Mouse (Mus musculus): Measurements from ENCODE around the gene Elp4. TPM values are rescaled to one million over a fixed set of nuclear protein-coding genes. Genes with fewer than 3 reads are reported as not detected.

The Elp4 gene
- polyA plus RNA-seq, 1 experiment from 2014 or later = 20.8 TPM

DNA sequence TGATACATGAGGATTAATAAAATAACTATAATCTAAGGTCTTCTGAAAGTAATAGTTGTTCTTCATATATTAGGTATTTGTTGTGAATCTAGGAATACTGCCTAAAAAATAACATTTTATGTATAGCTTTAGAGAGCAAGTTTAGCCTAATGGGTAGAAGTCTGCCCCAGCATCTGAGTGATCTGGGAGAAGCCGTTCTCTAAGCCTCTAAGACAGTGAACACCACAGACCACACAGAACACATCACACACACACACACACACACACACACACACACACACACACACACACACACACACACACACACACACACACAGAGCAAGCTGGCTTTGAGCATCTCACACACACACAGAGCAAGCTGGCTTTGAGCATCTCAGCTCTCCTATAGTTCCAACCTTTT, 123.6 kb downstream of the Elp4 start:
- Histone ChIP-seq H3K36me3 (ENCODE audit: control insufficient read depth, insufficient read depth) (no peaks in the 10 kb centered on the region), H3K9me3 (replicated peaks; ENCODE audit: control insufficient read depth, low read length) (no peaks in the 10 kb centered on the region), H3K27ac (ENCODE audit: low read length) (no peak overlapping the region), H3K4me1 (ENCODE audit: control insufficient read depth, insufficient read depth, low read length) (no peaks in the 10 kb centered on the region), H3K9ac (ENCODE audit: low read length) (no peak overlapping the region), H3K4me2 (ENCODE audit: low read depth, low read length) (no peak overlapping the region), H3K4me3 (ENCODE audit: low read length) (no peak overlapping the region), H3K27me3 (ENCODE audit: control insufficient read depth, insufficient read depth, low read length) (no peaks in the 10 kb centered on the region)
- WGBS = 93% methylated on average over 1 of the region's 1 CpGs
- ATAC-seq (replicated peaks; ENCODE audit: extremely low read depth, insufficient read depth, low FRiP score) = no peak

DNA sequence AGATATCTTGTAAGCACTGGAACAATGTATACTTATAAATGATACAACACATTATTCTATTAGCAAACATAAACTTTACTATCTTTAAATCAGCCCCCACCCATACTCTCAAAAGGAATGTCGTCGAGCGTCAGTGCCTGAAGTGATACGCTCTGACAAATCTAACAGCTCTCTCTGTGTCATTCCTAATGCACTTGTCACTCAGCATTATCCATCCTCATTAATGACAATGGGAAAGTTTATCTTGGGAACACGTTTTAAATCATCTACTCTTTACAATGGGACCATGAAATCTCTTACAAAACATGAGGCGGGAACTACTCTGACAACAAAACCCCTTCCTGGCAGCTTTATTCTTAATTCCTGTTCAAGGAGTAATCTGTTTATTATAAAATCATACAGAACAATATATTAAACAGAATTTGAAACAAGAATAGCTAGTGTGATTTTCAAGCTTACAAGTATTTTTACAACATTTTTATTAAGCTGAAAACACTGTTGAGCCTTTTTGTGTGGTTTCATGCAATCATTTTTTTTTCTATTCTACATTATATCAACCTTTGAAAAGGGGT, 125.0 kb downstream of the Elp4 start:
- Histone ChIP-seq H3K27ac (ENCODE audit: low read length) (no peak overlapping the region), H3K4me3 (ENCODE audit: low read length) (no peak overlapping the region), H3K4me1 (ENCODE audit: control insufficient read depth, insufficient read depth, low read length) (no peaks in the 10 kb centered on the region), H3K36me3 (ENCODE audit: control insufficient read depth, insufficient read depth) (no peaks in the 10 kb centered on the region), H3K9ac (ENCODE audit: low read length) (no peak overlapping the region), H3K9me3 (replicated peaks; ENCODE audit: control insufficient read depth, low read length) (no peaks in the 10 kb centered on the region), H3K27me3 (ENCODE audit: control insufficient read depth, insufficient read depth, low read length) (no peaks in the 10 kb centered on the region), H3K4me2 (ENCODE audit: low read depth, low read length) (no peak overlapping the region)
- 43% methylated on average over 6 of the region's 6 CpGs for WGBS
- ATAC-seq (replicated peaks; ENCODE audit: extremely low read depth, insufficient read depth, low FRiP score) = no peak

DNA sequence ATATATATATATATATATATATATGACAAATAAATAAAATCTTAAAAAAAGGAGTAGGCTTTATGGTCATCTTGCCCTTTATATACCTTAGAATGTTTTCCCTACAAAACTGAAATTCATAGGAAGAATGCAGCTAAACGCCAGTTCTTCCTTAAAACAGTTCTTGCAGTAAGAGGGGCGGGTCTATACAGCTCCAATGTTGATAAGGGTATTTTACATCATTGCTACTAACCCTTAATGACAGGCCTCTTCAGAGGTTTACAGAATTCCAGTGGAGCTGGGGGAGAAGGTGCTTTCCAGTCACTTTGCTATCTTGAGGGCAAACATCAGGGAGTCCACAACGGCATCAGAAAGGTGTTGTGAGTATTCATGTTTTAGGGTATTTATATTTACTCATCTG, 133.1 kb downstream of the Elp4 start:
- ATAC-seq (replicated peaks; ENCODE audit: extremely low read depth, insufficient read depth, low FRiP score) = no peak
- H3K36me3 ChIP-seq (ENCODE audit: control insufficient read depth, insufficient read depth) = peaks cover 3% of the 10 kb centered on the region; the same call in 1 of the 2 replicates
- 63% methylated on average over 3 of the region's 3 CpGs for WGBS
- H3K4me1 ChIP-seq (ENCODE audit: control insufficient read depth, insufficient read depth, low read length) = no peaks in the 10 kb centered on the region
- H3K27ac ChIP-seq (ENCODE audit: low read length) = no peak overlapping the region
- H3K4me3 ChIP-seq (ENCODE audit: low read length) = no peak overlapping the region
- H3K27me3 ChIP-seq (ENCODE audit: control insufficient read depth, insufficient read depth, low read length) = no peaks in the 10 kb centered on the region
- H3K9ac ChIP-seq (ENCODE audit: low read length) = no peak overlapping the region
- H3K9me3 ChIP-seq (replicated peaks; ENCODE audit: control insufficient read depth, low read length) = peaks cover 7% of the 10 kb centered on the region; the same call in 1 of the 2 replicates
- no peak overlapping the region for H3K4me2 ChIP-seq (ENCODE audit: low read depth, low read length)

GRCm38 (mm10) chr2:105769747-105770328, 134.5 kb downstream of the Elp4 start:
- Histone ChIP-seq H3K27ac (ENCODE audit: low read length) (no peak overlapping the region), H3K4me2 (ENCODE audit: low read depth, low read length) (no peak overlapping the region), H3K36me3 (ENCODE audit: control insufficient read depth, insufficient read depth) (peaks cover 3% of the 10 kb centered on the region; the same call in 1 of the 2 replicates), H3K9me3 (replicated peaks; ENCODE audit: control insufficient read depth, low read length) (peaks cover 7% of the 10 kb centered on the region; the same call in 1 of the 2 replicates), H3K4me1 (ENCODE audit: control insufficient read depth, insufficient read depth, low read length) (no peaks in the 10 kb centered on the region), H3K4me3 (ENCODE audit: low read length) (no peak overlapping the region), H3K9ac (ENCODE audit: low read length) (no peak overlapping the region), H3K27me3 (ENCODE audit: control insufficient read depth, insufficient read depth, low read length) (no peaks in the 10 kb centered on the region)
- no peak for ATAC-seq (replicated peaks; ENCODE audit: extremely low read depth, insufficient read depth, low FRiP score)
- 68% methylated on average over 4 of the region's 4 CpGs for WGBS

- H3K27ac ChIP-seq (ENCODE audit: low read length) = no peak overlapping the region
- H3K4me2 ChIP-seq (ENCODE audit: low read depth, low read length) = no peak overlapping the region
- no peak for ATAC-seq (replicated peaks; ENCODE audit: extremely low read depth, insufficient read depth, low FRiP score)
- H3K36me3 ChIP-seq (ENCODE audit: control insufficient read depth, insufficient read depth) = no peaks in the 10 kb centered on the region
- no peaks in the 10 kb centered on the region for H3K9me3 ChIP-seq (replicated peaks; ENCODE audit: control insufficient read depth, low read length)
- H3K27me3 ChIP-seq (ENCODE audit: control insufficient read depth, insufficient read depth, low read length) = no peaks in the 10 kb centered on the region
- no peak overlapping the region for H3K9ac ChIP-seq (ENCODE audit: low read length)
- WGBS = 57% methylated on average over 1 of the region's 1 CpGs
- H3K4me3 ChIP-seq (ENCODE audit: low read length) = no peak overlapping the region
- no peaks in the 10 kb centered on the region for H3K4me1 ChIP-seq (ENCODE audit: control insufficient read depth, insufficient read depth, low read length)
These were observed 150.9 kb downstream of the Elp4 start for GRCm38 (mm10) chr2:105753512-105753911.

DNA sequence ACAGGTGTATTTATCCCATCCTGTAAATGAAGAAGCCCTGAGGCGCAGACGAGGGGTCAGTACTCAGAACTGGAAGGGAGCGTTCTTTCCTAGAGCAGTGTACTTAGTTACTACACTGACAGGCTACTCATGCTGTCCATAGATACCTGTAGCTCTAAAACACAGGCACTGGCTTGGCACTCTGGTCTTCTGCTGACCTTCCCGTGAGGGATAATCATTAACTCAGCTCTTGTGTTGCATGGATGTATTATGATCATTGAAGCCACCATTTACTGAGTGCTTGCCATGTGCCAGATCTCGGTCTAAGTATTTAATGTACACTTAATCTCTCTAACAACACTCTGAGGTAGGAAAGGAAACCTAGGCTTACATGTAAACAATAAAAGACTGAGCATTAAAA, 155.3 kb downstream of the Elp4 start:
- Histone ChIP-seq H3K4me1 (ENCODE audit: control insufficient read depth, insufficient read depth, low read length) (no peaks in the 10 kb centered on the region), H3K4me3 (ENCODE audit: low read length) (no peak overlapping the region), H3K27me3 (ENCODE audit: control insufficient read depth, insufficient read depth, low read length) (no peaks in the 10 kb centered on the region), H3K9me3 (replicated peaks; ENCODE audit: control insufficient read depth, low read length) (0 out of 2 replicates have a peak, but pooled peaks cover 4% of the 10 kb centered on the region), H3K36me3 (ENCODE audit: control insufficient read depth, insufficient read depth) (no peaks in the 10 kb centered on the region), H3K27ac (ENCODE audit: low read length) (no peak overlapping the region), H3K9ac (ENCODE audit: low read length) (no peak overlapping the region), H3K4me2 (ENCODE audit: low read depth, low read length) (no peak overlapping the region)
- 82% methylated on average over 5 of the region's 5 CpGs for WGBS
- no peak for ATAC-seq (replicated peaks; ENCODE audit: extremely low read depth, insufficient read depth, low FRiP score)

DNA sequence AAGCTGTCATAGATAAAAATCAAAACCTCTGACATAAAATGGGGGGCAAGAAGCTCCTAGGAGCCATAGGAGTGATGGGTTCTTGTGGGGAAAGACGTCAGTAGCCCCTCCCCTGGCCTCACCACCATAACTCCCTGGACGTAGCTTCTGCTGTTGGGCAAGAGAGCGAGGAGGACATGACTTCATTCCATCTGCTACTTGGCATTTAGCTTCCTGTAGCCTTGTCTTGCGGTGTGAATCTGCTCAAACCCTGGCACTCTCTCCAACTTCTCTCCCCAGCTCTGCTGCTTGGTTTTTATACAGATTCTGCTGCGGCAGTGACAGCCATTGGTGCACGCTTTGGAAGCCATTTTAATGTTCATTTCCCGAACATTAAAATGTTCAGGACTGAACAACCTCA, 157.5 kb downstream of the Elp4 start:
- 77% methylated on average over 7 of the region's 7 CpGs for WGBS

GRCm38 (mm10) chr2:105736166-105736565, 168.2 kb downstream of the Elp4 start:
- Histone ChIP-seq H3K9ac (ENCODE audit: low read length) (no peak overlapping the region), H3K4me1 (ENCODE audit: control insufficient read depth, insufficient read depth, low read length) (no peaks in the 10 kb centered on the region), H3K9me3 (replicated peaks; ENCODE audit: control insufficient read depth, low read length) (no peaks in the 10 kb centered on the region), H3K27ac (ENCODE audit: low read length) (no peak overlapping the region), H3K4me2 (ENCODE audit: low read depth, low read length) (no peak overlapping the region), H3K36me3 (ENCODE audit: control insufficient read depth, insufficient read depth) (no peaks in the 10 kb centered on the region), H3K27me3 (ENCODE audit: control insufficient read depth, insufficient read depth, low read length) (no peaks in the 10 kb centered on the region), H3K4me3 (ENCODE audit: low read length) (no peak overlapping the region)
- no peak for ATAC-seq (replicated peaks; ENCODE audit: extremely low read depth, insufficient read depth, low FRiP score)

More for the DNA sequence above, 157.5 kb downstream of the Elp4 start:
- Histone ChIP-seq H3K9me3 (replicated peaks; ENCODE audit: control insufficient read depth, low read length) (0 out of 2 replicates have a peak, but pooled peaks cover 6% of the 10 kb centered on the region), H3K4me3 (ENCODE audit: low read length) (no peak overlapping the region), H3K4me1 (ENCODE audit: control insufficient read depth, insufficient read depth, low read length) (no peaks in the 10 kb centered on the region), H3K27me3 (ENCODE audit: control insufficient read depth, insufficient read depth, low read length) (no peaks in the 10 kb centered on the region), H3K36me3 (ENCODE audit: control insufficient read depth, insufficient read depth) (no peaks in the 10 kb centered on the region), H3K9ac (ENCODE audit: low read length) (no peak overlapping the region), H3K27ac (ENCODE audit: low read length) (no peak overlapping the region), H3K4me2 (ENCODE audit: low read depth, low read length) (no peak overlapping the region)
- no peak for ATAC-seq (replicated peaks; ENCODE audit: extremely low read depth, insufficient read depth, low FRiP score)

DNA sequence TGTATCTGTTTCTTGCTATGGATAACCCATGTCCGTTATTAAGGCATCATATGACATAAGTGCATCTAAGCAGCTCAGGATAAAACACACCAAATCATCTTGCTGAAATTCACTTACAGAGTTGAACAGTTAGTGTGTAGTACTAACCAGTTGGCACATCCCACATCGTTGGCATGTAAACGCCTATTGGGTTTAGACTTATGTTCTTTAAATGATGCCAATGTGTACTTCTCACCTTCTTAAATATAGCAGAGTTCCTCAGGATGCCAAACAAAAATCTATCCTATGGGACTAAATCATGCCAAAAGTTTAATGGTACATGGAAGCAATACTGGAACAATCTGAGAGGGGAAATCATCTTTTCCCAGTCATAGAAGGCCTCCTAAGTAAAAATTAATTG, 173.7 kb downstream of the Elp4 start:
- Histone ChIP-seq H3K36me3 (ENCODE audit: control insufficient read depth, insufficient read depth) (no peaks in the 10 kb centered on the region), H3K4me2 (ENCODE audit: low read depth, low read length) (no peak overlapping the region), H3K27me3 (ENCODE audit: control insufficient read depth, insufficient read depth, low read length) (no peaks in the 10 kb centered on the region), H3K4me1 (ENCODE audit: control insufficient read depth, insufficient read depth, low read length) (no peaks in the 10 kb centered on the region), H3K27ac (ENCODE audit: low read length) (no peak overlapping the region), H3K4me3 (ENCODE audit: low read length) (no peak overlapping the region), H3K9me3 (replicated peaks; ENCODE audit: control insufficient read depth, low read length) (no peaks in the 10 kb centered on the region), H3K9ac (ENCODE audit: low read length) (no peak overlapping the region)
- ATAC-seq (replicated peaks; ENCODE audit: extremely low read depth, insufficient read depth, low FRiP score) = no peak
- WGBS = 89% methylated on average over 3 of the region's 3 CpGs

All from heart, embryonic 16.5 days (tissue).